Mouse (Mus musculus) layer of hippocampus, adult 9-10 months (tissue): ENCODE results near the gene Brap.
"Not testable (repeated sequence)": the region's sequence is repeated elsewhere in the genome, so short reads cannot be mapped to it uniquely, and the experiment has no call there.

ENCODE experiments used
- DNase-seq: peaks from one replicate; pipeline ENCODE4 v3.0.0; 2022; ENCODE audit warnings: low spot score

Brap gene

DNA sequence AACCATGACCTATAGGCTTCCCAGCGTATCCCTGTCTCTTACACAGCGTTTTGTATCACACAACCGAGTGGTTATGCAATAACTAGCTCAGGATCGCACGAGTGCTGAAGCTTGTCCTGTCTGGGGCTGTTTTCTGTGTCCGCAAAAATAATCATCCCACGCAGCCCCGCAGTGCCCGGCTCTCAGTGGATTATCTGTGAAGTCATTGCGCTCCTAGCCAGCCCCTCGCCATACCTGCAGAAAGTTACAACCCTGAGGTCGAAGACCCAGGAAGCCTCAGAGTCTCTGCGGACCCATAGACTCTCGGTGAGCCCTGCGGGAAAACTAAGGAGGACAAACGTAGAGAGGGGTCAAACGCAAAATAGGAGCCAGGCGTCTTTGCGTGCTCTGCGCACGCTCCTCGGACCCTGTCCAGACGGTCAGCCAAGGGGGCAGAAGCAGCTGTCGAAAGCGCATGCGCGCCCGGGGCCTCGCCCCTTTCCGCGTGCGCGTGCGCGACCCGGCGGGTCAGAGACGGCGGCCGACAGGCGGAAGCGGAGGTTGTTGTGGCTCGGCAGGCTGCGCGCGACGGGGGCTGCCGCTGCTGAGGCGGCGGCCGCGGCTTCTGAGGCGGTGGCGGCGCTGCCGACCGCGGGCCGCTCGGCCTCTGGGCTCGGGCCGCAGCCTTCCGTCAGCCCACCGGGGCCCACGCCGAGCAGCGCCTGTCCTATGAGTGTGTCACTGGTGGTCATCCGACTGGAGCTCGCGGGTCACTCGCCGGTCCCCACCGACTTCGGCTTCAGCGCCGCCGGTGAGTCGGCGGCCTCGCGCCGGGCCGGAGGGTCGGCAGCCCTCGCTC, at the start of gene Brap, which contains the start of gene Acad10:
Brap (plus strand) TSS at position 505 of the 838 bp plus-strand sequence.
Acad10 (minus strand) TSS at position 456 of the 838 bp plus-strand sequence.
- peak; percentile 48 for DNase-seq

DNA sequence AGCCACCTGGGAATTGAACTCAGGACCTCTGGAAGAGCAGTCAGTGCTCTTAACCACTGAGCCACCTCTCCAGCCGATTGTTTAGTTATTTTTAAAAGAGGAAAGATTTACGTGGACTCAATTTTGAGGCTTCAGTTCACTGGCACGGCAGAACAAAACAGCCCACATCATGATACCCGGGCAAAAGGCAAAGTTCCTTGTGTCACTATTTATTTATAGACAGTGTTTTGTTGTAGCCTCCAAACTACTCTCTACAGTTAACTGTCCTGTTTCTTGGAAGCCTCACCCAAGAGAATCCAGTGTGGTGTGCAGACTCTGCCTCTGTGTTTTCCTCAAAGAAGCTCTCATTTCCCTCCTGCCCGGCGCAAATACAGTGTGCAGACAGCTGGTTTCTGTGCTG, 48.3 kb upstream of the Brap start:
- no peak for DNase-seq

DNA sequence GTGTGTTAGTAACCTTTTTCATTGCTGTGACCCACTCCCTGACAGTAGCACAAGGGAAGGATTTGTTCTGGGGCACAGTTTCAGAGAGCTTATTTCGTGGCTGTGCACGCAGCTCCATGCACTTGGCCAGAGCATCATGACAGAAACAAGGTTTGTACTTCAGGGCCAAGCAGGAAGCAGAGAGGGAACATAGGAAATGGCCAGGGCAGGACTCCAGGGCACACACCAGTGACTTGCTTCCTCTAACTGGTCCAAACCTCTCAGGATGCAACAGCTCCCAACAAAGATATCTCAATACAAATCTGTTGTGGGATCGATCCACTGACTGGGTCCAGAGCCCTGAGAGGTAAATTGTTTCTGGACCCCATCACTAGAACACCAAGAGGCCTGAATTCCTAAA, 45.4 kb upstream of the Brap start:
- not testable (repeated sequence) for DNase-seq

DNA sequence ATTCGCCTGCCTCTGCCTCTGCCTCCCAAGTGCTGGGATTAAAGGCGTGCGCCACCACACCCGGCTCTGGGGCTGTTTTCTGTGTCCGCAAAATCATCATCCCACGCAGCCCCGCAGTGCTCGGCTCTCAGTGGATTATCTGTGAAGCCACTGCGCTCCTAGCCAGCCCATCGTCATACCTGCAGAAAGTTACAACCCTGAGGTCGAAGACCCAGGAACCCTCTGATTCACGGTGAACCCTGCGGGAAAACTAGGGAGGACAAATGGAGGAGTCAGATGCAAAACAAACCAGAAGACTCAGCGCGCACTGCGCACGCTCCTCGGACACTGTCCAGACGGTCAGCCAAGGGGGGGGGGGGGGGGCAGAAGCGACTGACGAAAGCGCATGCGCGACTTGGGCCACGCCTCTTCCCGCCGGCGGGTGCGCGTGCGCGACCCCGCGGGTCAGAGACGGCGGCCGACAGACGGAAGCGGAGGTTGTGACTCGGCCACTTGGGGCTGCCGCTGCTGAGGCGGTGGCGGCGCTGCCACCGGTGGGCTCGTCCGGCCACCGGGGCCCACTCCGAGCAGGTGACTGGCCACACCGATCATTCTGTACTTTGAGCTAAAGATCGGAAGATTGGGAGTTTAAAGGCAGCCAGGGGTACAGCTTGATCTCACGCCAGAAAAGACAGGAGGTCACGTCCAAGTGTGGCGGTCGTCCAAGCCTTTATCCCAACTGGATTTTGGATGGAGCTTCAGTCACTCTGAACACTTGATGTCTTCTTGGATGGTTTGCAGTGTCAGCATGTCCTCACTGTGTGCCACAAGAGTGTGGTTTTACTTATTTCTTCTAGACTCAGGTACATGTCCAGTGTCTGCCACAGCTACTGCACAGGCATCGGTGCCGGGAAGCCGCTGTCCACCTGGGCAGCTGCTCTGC, 41.5 kb upstream of the Brap start, which contains the start of gene Acad12:
Acad12 (minus strand) TSS at position 347 of the 922 bp plus-strand sequence.
- DNase-seq: peak; percentile 35

DNA sequence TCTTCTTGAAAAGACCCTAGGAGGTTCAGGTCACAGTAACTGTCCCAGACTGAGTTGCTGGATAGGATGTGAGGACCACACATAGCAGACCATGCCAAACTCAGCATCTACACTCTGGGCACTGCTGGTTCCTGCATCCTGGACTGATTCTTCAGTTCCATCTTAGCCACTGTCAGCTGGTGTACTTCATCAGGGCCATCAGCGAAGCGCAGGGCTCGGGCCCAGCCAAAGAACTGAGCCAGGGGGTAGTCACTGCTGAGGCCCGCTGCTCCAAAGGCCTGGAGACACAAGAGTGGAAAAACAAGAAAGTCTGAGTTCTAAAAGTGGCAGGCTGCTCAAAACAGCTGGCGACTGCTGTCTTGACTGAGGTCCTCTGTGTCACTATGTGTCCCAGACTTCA, 39.3 kb upstream of the Brap start:
- no peak for DNase-seq

DNA sequence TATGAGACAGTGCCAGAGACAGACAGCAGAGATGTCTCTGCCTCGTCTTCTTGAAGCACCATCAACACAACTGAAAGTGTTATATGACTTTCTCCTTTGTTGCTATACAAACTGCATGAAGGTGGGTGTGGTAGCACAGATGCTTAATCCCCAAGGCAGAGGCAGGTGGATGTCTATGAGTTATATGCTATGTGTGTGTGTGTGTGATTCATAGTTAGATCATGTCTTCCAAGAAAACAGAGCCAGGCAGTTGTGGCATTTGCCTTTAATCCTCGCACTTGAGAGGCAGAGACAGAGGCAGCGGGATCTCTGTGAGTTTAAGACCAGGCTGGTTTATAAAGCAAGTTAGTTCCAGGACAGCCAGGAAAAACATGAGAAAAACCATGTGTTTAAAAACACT, 37.1 kb upstream of the Brap start:
- no peak for DNase-seq

DNA sequence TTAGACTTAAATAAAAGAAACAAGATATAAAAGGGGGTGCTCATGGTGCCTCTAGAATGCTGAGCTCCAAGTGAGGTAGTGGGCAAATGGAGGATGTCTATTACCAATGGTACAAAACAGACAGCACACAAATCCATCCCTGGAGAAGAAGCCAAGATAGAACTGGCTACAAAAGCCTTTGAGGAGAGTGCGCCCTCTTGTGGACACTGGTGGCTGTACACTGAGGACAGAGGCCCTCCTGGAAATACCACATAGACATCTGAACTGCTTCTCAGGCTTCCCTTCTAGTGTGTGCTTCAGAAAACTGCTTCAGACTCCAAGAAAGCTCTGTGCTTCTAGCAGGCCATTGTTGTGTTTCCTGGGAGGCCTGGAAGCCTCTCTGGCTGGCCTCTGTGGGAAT, 32.5 kb upstream of the Brap start:
- peak; percentile 47 for DNase-seq

DNA sequence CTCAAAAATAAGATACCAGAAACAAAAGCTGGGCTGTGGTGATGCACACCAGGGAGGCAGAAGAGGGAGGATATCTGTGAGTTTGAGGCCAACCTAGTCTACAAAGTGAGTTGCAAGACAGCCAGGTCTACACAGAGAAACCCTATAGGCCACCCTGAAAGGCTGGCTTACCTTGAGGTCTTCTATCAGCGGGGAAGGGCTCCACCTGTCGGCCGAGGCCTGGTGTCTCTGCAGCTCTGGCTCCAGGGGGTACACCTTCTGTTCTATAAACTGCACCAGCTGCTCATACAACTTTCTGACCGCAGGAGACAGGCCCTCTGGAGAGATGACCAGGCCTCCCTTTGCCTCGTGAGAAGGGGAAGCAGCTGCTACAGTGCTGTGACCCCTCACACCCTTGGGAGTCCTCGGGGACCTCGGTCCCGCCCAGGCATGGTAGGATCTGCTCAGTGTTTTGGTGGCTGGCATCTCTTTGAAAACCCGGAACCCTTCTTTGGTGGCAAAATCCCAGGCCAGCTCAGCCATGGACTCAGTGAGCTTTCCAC, 29.2 kb upstream of the Brap start:
- not testable (repeated sequence) for DNase-seq

DNA sequence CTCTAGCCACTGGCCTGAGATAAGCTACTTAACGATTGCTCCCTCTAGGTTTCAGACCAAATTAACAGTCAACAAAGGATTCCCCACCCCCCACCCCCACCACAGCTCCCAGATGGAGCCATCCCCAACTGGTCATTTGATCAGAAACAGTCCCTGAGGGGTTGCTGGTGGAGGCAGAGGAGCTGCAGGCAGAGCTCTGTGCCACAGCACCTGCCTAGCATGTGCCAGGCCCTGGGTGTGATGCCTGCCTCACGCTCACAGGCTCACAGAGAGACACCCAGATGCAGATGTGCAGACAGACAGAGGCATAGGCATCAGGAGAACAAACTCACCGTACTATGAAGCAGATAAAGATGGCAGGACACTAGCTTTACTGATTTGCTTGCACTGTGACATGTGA, 27.6 kb upstream of the Brap start:
- no peak for DNase-seq

DNA sequence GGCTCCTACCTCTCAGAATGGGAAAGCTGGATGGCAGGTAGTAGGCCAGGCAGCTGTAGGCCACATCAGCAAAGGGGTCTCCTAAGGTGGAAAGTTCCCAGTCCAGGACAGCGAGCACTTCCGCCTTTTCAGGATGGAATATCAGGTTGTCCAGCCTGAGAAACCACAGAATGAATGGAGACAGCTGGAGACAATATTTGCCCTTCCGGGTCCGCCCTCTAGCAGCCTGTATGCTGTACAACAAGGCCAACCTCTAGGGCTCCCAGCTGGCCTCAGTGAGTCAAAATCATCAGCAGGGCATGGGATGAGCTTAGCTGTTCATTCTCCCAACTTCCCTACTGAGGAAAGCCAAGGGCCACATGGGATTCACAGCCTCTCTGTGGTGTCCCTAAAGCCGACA, 25.7 kb upstream of the Brap start:
- DNase-seq: no peak

DNA sequence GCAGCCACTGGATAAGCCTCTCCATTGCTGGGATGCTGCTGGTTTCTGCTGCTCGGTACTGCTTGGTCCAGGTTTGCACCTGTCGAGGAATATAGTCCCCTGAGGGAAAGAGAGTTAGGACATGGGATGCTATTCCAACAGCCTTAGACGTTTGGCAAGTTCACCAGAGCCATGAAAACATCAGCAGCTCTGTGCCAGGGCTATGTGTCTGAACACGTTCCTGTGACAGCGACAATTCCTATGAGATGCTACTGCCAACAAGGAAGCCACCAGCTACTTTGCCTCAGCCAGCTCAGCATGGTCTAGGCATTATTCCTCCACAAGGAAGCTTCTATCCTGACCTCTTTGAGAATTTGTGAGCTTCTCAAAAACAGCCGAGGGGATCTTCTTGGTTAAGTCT, 23.1 kb upstream of the Brap start:
- DNase-seq: no peak

DNA sequence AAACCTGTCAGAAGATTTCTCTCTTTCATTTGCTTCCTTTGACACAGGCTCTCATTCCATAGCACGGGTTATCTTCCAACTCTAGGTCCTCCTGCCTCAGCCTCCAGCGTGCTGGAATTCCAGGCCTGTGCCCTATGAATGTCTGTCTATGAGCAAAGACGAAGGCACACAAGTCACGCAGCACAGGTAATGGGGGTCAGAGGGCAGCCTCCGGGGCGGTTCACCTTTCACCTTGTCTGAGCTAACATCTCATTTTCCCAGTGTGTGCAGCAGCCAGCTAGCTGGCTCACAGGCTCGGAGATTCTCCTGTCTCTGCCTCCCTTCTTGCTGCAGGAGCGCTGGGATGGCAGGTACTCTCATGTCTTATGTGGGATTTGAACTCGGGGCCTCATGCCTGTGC, 20.8 kb upstream of the Brap start:
- no peak for DNase-seq

DNA sequence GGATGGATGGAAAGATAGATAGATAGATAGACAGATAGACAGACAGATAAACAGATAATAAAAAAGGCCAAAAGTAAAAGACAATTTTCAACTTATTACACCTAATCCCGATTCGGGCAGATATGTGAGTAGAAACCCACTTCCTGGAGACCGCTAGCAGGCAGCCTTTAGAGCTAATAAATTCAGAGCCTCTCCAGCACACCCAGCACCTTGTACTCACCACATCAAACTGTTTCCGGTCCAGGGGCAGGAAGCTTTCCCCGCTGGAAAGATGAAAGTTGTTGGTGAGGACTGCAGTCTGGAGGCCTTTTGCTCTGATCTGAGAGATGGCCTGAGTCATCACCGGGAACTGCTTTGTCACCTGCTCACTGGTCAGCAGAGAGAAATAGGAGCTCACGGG, 11.2 kb upstream of the Brap start:
- DNase-seq: no peak

DNA sequence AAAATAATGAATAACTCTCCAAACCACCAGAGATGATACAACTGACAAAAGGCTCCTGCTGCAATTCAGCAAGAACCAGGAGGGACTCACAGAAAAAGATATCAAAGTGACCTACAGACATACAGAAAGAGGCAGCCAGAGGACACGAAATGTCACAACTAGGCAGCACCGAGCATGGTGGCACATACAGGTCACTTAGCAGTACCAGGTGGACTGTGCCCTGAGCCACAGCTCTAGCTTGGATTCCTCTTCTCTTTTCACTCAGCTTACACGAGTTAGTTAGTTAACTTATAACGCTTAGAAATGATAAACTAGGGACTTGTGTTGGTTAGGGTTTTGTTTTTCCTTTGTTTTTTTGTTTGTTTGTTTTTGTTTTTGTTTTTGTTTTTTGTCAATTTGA, 5.8 kb upstream of the Brap start:
- no peak for DNase-seq

DNA sequence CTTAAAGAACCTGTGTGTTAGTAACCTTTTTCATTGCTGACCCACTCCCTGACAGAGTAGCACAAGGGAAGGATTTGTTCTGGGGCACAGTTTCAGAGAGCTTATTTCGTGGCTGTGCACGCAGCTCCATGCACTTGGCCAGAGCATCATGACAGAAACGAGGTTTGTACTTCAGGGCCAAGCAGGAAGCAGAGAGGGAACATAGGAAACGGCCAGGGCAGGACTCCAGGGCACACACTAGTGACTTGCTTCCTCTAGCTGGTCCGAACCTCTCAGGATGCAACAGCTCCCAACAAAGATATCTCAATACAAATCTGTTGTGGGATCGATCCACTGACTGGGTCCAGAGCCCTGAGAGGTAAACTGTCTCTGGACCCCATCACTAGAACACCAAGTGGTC, 3.5 kb upstream of the Brap start:
- DNase-seq: not testable (repeated sequence)

DNA sequence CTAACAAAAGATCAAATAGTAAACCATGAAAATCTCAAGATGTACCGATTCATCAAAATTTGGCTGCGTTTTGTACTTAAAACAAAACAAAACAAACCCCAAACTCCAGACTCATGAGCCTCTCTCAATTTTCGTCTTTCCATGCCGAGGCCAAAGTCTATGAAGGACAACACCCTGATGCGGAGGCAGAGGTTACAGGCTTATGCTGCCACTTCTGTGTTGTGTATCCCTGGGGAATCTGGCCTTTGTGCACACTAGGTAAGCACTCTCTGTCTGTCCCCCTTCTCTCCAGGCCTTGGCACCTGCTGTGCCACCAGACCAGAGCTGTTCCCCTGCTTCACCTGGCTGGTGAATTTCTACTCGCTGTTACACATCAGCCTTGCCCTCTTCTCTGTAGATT, 2.7 kb upstream of the Brap start:
- DNase-seq: not testable (repeated sequence)

DNA sequence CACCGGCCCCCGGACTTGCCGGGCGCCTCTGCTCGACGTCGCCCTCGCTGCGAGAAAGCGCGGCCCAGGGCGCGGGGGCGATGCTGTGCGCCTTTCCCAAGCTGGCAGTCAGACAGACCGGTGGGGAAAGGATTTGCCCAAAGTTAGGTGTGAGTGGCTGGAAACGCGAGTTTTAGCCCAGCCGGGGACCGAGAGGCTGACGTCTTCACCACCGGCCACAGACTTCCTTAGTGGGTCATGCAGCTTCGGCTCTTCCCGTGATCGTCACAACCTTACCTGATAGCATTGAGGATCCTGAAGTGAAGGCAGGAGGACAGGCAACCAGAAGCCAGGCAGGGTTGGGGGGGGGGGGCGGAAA, 513 bp downstream of the Brap start:
- DNase-seq: no peak

DNA sequence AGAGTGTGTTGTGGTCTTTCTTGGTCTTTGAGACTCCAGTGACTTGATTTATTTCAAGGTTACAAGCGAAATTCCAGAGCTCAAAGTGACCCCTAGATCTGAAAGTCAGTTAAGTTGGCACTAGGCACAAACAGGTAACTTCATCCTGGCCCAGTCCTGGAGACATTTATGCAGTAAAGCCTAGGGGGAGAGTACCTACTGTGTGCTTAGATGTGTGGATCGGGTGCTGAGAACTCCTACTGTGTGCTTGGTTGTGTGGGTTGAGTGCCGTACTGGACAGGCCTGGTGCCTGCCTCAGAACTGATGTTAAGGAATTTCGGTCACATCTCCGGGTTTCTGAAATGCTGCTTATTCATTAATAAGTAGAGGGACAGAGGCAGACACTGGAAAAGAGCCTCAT, 1.1 kb downstream of the Brap start:
- DNase-seq: no peak

DNA sequence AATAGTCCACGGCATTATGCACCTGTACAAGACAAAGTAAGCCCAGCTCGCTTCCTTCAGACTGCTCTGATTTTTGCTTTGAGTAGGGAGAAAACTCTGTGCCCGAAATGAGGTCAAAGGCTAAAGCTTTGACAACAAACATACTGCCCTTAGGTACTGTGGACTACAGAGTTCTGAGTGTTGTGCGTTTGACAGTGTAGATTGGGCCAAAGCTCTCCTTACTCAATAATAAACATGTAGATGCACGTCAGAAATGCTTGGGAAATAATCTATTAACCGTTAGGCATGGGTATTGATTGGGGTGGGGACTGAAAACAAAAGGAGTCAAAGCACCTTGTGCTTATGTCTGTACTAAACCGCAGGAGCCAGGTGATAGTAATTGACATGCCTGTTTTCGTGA, 3.1 kb downstream of the Brap start:
- no peak for DNase-seq

DNA sequence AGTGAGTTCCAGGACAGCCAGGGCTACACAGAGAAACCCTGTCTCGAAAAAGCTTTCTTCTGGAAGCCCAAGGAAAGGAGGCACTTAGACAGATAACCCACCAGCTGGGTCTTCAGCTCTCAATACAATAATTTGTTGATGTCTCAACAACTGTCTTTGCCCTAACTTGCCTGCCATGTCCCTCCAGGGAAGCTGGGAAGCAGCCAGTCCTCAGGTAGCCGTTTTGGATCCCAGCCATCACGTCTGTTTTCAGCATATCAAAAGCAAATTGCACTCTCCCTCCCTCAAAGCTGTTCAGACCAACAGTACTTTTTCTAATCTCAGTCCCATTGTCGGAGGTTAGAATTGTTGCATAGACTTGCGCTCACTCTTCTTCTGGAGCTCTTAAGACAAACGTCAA, 3.7 kb downstream of the Brap start:
- DNase-seq: no peak

DNA sequence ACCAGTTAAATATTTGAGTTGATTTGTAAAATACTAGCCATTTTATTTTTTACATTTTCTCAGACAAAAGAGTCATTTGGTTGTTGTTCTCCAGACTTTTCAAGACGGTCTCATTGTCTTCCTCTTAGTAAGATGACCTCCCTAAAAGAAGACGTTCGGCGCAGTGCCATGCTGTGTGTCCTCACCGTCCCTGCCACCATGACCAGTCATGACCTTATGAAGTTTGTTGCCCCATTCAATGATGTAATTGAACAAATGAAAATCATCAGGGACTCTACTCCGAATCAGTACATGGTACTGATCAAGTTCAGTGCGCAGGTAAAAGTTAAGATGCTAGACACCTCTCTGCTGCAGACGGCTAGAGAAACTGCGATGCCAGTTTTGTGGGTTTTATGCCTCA, 4.6 kb downstream of the Brap start:
- DNase-seq: no peak

DNA sequence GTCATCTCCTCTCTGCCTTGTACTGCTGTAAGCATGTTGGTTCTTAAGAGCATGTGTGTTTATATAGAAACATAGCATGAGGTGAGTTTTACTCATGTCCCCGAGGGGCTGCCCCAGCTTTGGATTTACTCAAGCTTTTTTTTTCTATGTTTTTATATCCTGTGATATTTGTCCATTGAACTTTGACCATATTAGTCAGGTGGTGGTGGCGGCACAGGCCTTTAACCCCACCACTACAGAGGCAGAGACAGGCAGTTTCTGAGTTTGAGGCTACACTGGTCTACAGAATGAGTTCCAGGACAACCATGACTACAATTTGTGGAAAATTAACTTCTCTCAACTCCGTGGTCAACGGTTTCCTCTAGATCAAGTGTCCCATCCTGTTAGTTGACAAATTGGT, 6.7 kb downstream of the Brap start:
- DNase-seq: no peak

DNA sequence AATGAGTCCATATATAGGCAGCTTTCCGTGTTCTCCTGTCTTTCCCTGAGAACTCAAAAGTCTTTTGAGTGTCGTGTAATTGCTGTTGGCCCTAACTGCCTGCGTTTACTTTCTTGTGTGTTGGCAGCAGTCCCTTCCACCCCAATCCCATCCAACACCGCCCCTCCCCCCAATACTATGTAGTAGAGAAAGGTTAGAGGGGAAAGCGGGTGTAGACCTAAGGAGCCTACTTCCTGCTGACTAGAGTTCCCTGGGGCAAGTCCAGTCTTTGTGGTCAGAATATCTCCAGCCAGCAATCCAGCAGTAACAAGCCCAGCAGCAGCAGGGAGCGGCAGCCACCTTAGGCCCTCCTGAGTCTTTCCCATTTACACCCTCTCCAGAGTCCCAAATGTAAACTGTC, 8.0 kb downstream of the Brap start:
- DNase-seq: no peak
